Mouse (Mus musculus) liver, embryonic 12.5 days (tissue): ENCODE results near the gene Tmem140. TPM values are rescaled to one million over a fixed set of nuclear protein-coding genes. Genes with fewer than 3 reads are reported as not detected.
A peak's percentile ranks its signal among the peaks of the same experiment; 100 is the strongest.

Source experiments
- ATAC-seq: fragments of 200-750 bp; cut with Nextera tagmentation; 2 replicates; pipeline ENCODE4 v1.8.0; 2017; ENCODE audit warnings: moderate number of reproducible peaks, mild to moderate bottlenecking, moderate library complexity
- H3K27ac ChIP-seq: fragments of 300-500 bp; sonication (generic); 2 replicates; pipeline ENCODE4 v1.5.1; 2016; ENCODE audit warnings: mild to moderate bottlenecking
- H3K27me3 ChIP-seq: fragments of 300-500 bp; sonication (generic); replicated peaks from 2 replicates; pipeline ENCODE4 v1.6.1; 2016; ENCODE audit warnings: mild to moderate bottlenecking, moderate library complexity
- H3K36me3 ChIP-seq: fragments of 300-500 bp; sonication (generic); 2 replicates; pipeline ENCODE4 v1.6.1; 2016; ENCODE audit warnings: mild to moderate bottlenecking, moderate library complexity
- H3K4me1 ChIP-seq: fragments of 300-500 bp; sonication (generic); 2 replicates; pipeline ENCODE4 v1.6.1; 2016
- H3K4me2 ChIP-seq: fragments of 300-500 bp; sonication (generic); 2 replicates; pipeline ENCODE4 v1.6.1; 2016; ENCODE audit warnings: mild to moderate bottlenecking, moderate library complexity
- H3K4me3 ChIP-seq: fragments of 300-500 bp; sonication (generic); 2 replicates; pipeline ENCODE4 v1.5.1; 2016; ENCODE audit warnings: mild to moderate bottlenecking, moderate library complexity
- H3K9ac ChIP-seq: fragments of 300-500 bp; sonication (generic); 2 replicates; pipeline ENCODE4 v1.6.1; 2016; ENCODE audit warnings: mild to moderate bottlenecking, moderate library complexity
- H3K9me3 ChIP-seq: fragments of 300-500 bp; sonication (generic); replicated peaks from 2 replicates; pipeline ENCODE4 v1.6.1; 2016; ENCODE audit warnings: mild to moderate bottlenecking, moderate library complexity
- WGBS: fragments of 180-500 bp; shearing (Covaris S2); methylation state at CpG from one replicate; pipeline ENCODE4 v1.1.7; 2016; ENCODE audit not compliant: insufficient replicate concordance; 5-methylcytosine and 5-hydroxymethylcytosine counted together
- polyA plus RNA-seq: library from polyadenylated mRNA; unstranded; fragments of >200 nt; fragmentation: Nextera tagmentation; extraction: Ambion mirVana; gene quantifications from 2 replicates; pipeline ENCODE4 v1.2.1, GENCODE M21; 2016

Tmem140 gene
- polyA plus RNA-seq, 1 experiment from 2014 or later = 3.7 TPM

DNA sequence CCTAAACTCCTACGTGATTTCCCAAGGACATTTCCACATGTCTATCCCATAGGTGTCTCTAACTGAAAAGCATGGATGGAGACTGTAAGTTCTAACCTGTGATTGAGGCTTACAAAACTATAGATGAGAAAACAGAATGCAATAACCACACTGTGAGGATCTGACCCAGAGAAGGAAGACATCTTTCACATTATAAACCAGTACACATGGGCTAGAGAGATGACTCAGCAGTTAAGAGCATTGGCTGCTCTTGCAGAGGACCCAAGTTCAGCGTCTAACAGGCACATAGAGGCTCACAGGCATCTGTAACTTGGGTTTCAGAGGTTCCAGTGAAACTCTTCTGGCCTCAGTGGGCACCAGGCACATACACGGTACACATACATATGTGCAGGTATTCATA lies 51.5 kb downstream of the Tmem140 start:
- H3K27me3 ChIP-seq = peaks cover 6% of the 10 kb centered on the region; the same call in 1 of the 2 replicates
- no peak overlapping the region for H3K4me3 ChIP-seq
- no peak overlapping the region for H3K27ac ChIP-seq
- peaks cover 41% of the 10 kb centered on the region for H3K4me1 ChIP-seq
- WGBS = 66% methylated on average over 3 of the region's 3 CpGs
- no peaks in the 10 kb centered on the region for H3K36me3 ChIP-seq
- no peak overlapping the region for H3K4me2 ChIP-seq
- ATAC-seq = no peak
- H3K9me3 ChIP-seq = no peaks in the 10 kb centered on the region
- H3K9ac ChIP-seq = no peak overlapping the region

DNA sequence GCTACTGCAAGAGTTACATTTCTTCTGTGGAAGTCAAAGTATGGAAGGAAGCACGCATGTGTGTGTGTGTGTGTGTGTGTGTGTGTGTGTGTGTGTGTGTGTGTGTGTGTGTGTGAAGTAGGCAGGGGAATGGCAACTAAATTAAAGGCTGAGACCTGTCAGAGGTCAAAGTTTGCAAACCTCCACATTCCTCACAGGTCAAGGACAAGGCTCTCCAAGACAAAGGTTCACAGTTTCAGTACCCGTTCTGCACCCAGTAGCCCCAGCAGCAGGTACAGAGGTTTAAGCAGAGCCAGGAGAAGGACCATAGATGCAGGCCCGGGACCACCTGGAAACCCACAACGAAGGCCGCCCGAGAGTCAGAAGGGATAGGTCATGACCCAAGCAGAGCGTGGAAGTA lies 56.2 kb downstream of the Tmem140 start:
- no peak for ATAC-seq
- 67% methylated on average over 7 of the region's 7 CpGs for WGBS
- peaks cover 6% of the 10 kb centered on the region; the same call in 1 of the 2 replicates for H3K27me3 ChIP-seq
- no peak overlapping the region for H3K27ac ChIP-seq
- no peaks in the 10 kb centered on the region for H3K36me3 ChIP-seq
- no peak overlapping the region for H3K9ac ChIP-seq
- peaks cover 16% of the 10 kb centered on the region for H3K4me1 ChIP-seq
- no peak overlapping the region for H3K4me2 ChIP-seq
- no peak overlapping the region for H3K4me3 ChIP-seq
- H3K9me3 ChIP-seq = no peaks in the 10 kb centered on the region

DNA sequence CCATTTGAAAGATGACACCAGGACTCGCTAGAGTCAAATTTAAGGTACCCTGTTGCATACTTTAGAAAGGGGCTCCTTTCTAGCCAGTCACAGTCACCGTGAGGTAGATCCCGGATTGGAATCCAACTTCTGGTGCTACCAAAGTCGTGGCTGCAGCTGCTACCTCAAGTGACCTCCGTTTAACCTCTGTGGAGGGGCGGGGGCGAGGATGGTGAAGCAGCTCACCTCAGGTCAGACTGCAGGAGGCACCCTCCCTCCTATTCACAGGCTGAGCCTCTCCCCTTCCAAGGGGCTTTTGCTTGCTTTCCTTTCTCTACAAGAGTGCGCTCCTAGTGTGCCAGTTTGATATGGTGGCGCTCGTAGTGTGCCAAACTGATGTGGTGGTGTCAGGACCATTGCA lies 57.0 kb downstream of the Tmem140 start, which contains the start of gene Stra8:
Gene Stra8, plus strand, starts transcription at position 208 of the 400 bp plus-strand sequence.
- Histone ChIP-seq H3K9ac (no peak within 1 kb of the TSS), H3K36me3 (no peaks in the 10 kb centered on the region), H3K4me1 (peaks cover 11% of the 10 kb centered on the region), H3K4me3 (no peak within 1 kb of the TSS), H3K4me2 (no peak within 1 kb of the TSS), H3K9me3 (no peaks in the 10 kb centered on the region), H3K27me3 (peaks cover 6% of the 10 kb centered on the region; the same call in 1 of the 2 replicates), H3K27ac (no peak within 1 kb of the TSS)
- WGBS = 58% methylated on average over 10 of the region's 10 CpGs
- no peak for ATAC-seq

DNA sequence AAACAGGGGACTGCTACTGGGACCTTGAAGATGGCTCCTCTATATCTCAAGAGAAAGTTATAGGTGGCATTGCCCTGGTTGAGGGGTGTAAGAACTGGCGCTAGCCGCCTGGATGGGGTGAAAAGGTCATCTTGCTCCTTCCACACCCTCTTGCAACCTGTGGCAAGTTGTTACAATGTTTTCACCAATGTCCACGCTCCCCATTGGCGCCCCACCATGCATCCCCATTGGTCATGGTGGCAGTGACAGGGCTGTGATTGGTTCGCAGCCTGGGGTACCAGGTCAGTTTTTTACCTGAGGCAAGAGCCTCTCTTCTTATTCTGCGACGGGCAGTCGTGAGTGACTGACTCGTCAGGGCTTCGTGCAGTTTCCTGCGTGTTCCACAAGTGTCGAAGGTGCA lies 57.7 kb downstream of the Tmem140 start:
- 80% methylated on average over 12 of the region's 12 CpGs for WGBS
- Histone ChIP-seq H3K27me3 (peaks cover 6% of the 10 kb centered on the region; the same call in 1 of the 2 replicates), H3K4me1 (peaks cover 11% of the 10 kb centered on the region), H3K36me3 (no peaks in the 10 kb centered on the region), H3K4me3 (no peak overlapping the region), H3K9me3 (no peaks in the 10 kb centered on the region), H3K4me2 (no peak overlapping the region), H3K27ac (no peak overlapping the region), H3K9ac (no peak overlapping the region)
- no peak for ATAC-seq

DNA sequence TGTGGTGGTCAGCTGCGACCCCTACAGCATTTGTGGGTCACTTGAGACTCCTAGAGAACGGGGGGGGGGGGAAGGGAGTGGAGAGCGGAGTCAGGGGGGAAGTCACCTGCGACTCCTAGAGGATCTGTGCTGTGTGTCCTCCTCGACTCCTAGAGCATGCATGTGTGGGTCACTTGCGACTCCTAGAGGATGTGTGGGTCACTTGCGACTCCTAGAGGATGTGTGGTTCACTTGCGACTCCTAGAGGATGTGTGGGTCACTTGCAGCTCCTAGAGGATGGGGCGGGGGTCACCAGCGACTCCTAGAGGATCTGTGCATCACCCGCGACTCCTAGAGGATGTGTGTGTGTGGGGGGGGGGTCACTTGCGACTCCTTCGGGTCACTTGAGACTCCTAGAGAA lies 59.0 kb downstream of the Tmem140 start:
- Histone ChIP-seq H3K9me3 (no peaks in the 10 kb centered on the region), H3K36me3 (no peaks in the 10 kb centered on the region)
- peak; percentile 69 for ATAC-seq

More for the DNA sequence above, 59.0 kb downstream of the Tmem140 start:
- Histone ChIP-seq H3K4me1 (peaks cover 8% of the 10 kb centered on the region), H3K4me2 (no peak overlapping the region), H3K9ac (no peak overlapping the region), H3K27me3 (peaks cover 6% of the 10 kb centered on the region; the same call in 1 of the 2 replicates), H3K27ac (no peak overlapping the region), H3K4me3 (no peak overlapping the region)
- 46% methylated on average over 14 of the region's 14 CpGs for WGBS

Other genes with a start within 250 kb of the Tmem140 start
- 4.5 and 6.0 TPM in 2 replicates for gene Agbl3, start 82.7 kb upstream of the Tmem140 start, polyA plus RNA-seq
- 16.0 and 16.5 TPM in 2 replicates for gene Cyren, start 14.9 kb downstream of the Tmem140 start, polyA plus RNA-seq
- 14.2 and 18.6 TPM in 2 replicates for gene Wdr91, start 47.7 kb downstream of the Tmem140 start, polyA plus RNA-seq
- not detected in 2 replicates for gene Stra8, start 57.0 kb downstream of the Tmem140 start, polyA plus RNA-seq
- 0.33 and 0.35 TPM in 2 replicates for gene Slc23a4, start 125.3 kb downstream of the Tmem140 start, polyA plus RNA-seq